Mouse (Mus musculus) MEL (cell line): ENCODE results near the gene Bub1b. TPM values are rescaled to one million over a fixed set of nuclear protein-coding genes. Genes with fewer than 3 reads are reported as not detected.

ENCODE experiments used
- DNase-seq: peaks from one replicate; pipeline ENCODE4 v3.0.0; 2011; ENCODE audit warnings: low read depth, low spot score
- H3K27ac ChIP-seq: 2 replicates; pipeline ENCODE4 v1.5.1; 2012; ENCODE audit warnings: low read depth, mild to moderate bottlenecking, control low read depth, low read length, moderate library complexity; ENCODE audit not compliant: control insufficient read depth
- H3K27me3 ChIP-seq, 2 experiments: fragments of 150-350 bp in 1 of 2; sonication (generic) in 1 of 2; 2 replicates each; pipeline ENCODE4 v1.6.1; 2012; ENCODE audit warnings: low read length in 2 of 2, mild to moderate bottlenecking in 2 of 2, improper control_type of control experiment in 1 of 2, moderate library complexity in 1 of 2; ENCODE audit not compliant: insufficient read depth in 2 of 2, control insufficient read depth in 1 of 2
- H3K36me3 ChIP-seq, 2 experiments: 2 replicates each; pipeline ENCODE4 v1.6.1; 2012 to 2014; ENCODE audit warnings: low read length in 2 of 2, improper control_type of control experiment in 1 of 2, inconsistent platforms in 1 of 2, mild to moderate bottlenecking in 1 of 2; ENCODE audit not compliant: insufficient read depth in 2 of 2, control insufficient read depth in 1 of 2
- H3K4me1 ChIP-seq, 2 experiments: fragments of 150-350 bp in 1 of 2; sonication (generic) in 1 of 2; 2 replicates each; pipeline ENCODE4 v1.6.1; 2012; ENCODE audit warnings: low read length in 2 of 2, improper control_type of control experiment in 1 of 2, mild to moderate bottlenecking in 1 of 2; ENCODE audit not compliant: insufficient read depth in 2 of 2, control insufficient read depth in 1 of 2
- H3K4me3 ChIP-seq, 2 experiments: fragments of 150-350 bp in 1 of 2; sonication (generic) in 1 of 2; 2 replicates each; pipeline ENCODE4 v1.5.1; 2012; ENCODE audit warnings: low read depth in 2 of 2, low read length in 2 of 2, mild to moderate bottlenecking in 2 of 2, moderate library complexity in 2 of 2, control low read depth in 1 of 2, improper control_type of control experiment in 1 of 2; ENCODE audit not compliant: control insufficient read depth in 1 of 2, insufficient read depth in 1 of 2
- H3K79me2 ChIP-seq: 2 replicates; pipeline ENCODE4 v1.6.1; 2012; ENCODE audit warnings: mild to moderate bottlenecking, low read length, moderate library complexity; ENCODE audit not compliant: control insufficient read depth, poor library complexity, insufficient read depth
- H3K9ac ChIP-seq: 2 replicates; pipeline ENCODE4 v1.6.1; 2012; ENCODE audit warnings: low read depth, mild to moderate bottlenecking, control low read depth, low read length, moderate library complexity; ENCODE audit not compliant: control insufficient read depth, poor library complexity, severe bottlenecking
- H3K9me3 ChIP-seq: fragments of 150-350 bp; sonication (generic); replicated peaks from 2 replicates; pipeline ENCODE4 v1.6.1; 2012; ENCODE audit warnings: mild to moderate bottlenecking, low read length, improper control_type of control experiment, moderate library complexity; ENCODE audit not compliant: insufficient read depth
- BHLHE40 ChIP-seq: IDR thresholded peaks from 2 replicates; pipeline ENCODE4 v1.6.1; 2012; ENCODE audit warnings: low read depth, mild to moderate bottlenecking, inconsistent platforms, low read length, improper control_type of control experiment, borderline replicate concordance
- CHD1 ChIP-seq: IDR thresholded peaks from 2 replicates; pipeline ENCODE4 v1.6.1; 2012; ENCODE audit warnings: low read depth, mild to moderate bottlenecking, inconsistent platforms, low read length, improper control_type of control experiment
- CHD2 ChIP-seq: IDR thresholded peaks from 2 replicates; pipeline ENCODE4 v1.6.1; 2011; ENCODE audit warnings: low read length, improper control_type of control experiment
- E2F4 ChIP-seq: IDR thresholded peaks from 2 replicates; pipeline ENCODE4 v1.6.1; 2011; ENCODE audit warnings: low read depth, low read length, improper control_type of control experiment, borderline replicate concordance
- ELF1 ChIP-seq: IDR thresholded peaks from 2 replicates; pipeline ENCODE4 v1.6.1; 2014; ENCODE audit warnings: low read depth, mild to moderate bottlenecking, inconsistent platforms, low read length, improper control_type of control experiment, moderate library complexity
- ETS1 ChIP-seq: IDR thresholded peaks from 2 replicates; pipeline ENCODE4 v1.6.1; 2012; ENCODE audit warnings: low read depth, mild to moderate bottlenecking, inconsistent platforms, low read length, improper control_type of control experiment, moderate library complexity
- GATA1 ChIP-seq: IDR thresholded peaks from 2 replicates; pipeline ENCODE4 v1.6.1; 2011; ENCODE audit warnings: low read depth, low read length, improper control_type of control experiment
- HCFC1 ChIP-seq: IDR thresholded peaks from 2 replicates; pipeline ENCODE4 v1.6.1; 2012; ENCODE audit warnings: low read depth, mild to moderate bottlenecking, inconsistent platforms, low read length, improper control_type of control experiment, moderate library complexity
- JUND ChIP-seq: IDR thresholded peaks from 2 replicates; pipeline ENCODE4 v1.6.1; 2011; ENCODE audit warnings: low read depth, mild to moderate bottlenecking, improper control_type of control experiment, low read length
- MAFK ChIP-seq: IDR thresholded peaks from 2 replicates; pipeline ENCODE4 v1.6.1; 2011; ENCODE audit warnings: low read depth, mild to moderate bottlenecking, low read length, improper control_type of control experiment, borderline replicate concordance
- MAX ChIP-seq: IDR thresholded peaks from 2 replicates; pipeline ENCODE4 v1.6.1; 2011; ENCODE audit warnings: low read length, improper control_type of control experiment
- MAZ ChIP-seq: IDR thresholded peaks from 2 replicates; pipeline ENCODE4 v1.6.1; 2012; ENCODE audit warnings: low read depth, mild to moderate bottlenecking, inconsistent platforms, low read length, improper control_type of control experiment
- MXI1 ChIP-seq: IDR thresholded peaks from 2 replicates; pipeline ENCODE4 v1.6.1; 2011; ENCODE audit warnings: mild to moderate bottlenecking, low read depth, low read length, improper control_type of control experiment
- POLR2A ChIP-seq, 2 experiments: IDR thresholded peaks; 2 replicates each; pipeline ENCODE4 v1.6.1; 2011 to 2012; ENCODE audit warnings: low read length in 2 of 2, mild to moderate bottlenecking in 2 of 2, control low read depth in 1 of 2, improper control_type of control experiment in 1 of 2, low read depth in 1 of 2, moderate library complexity in 1 of 2; ENCODE audit not compliant: control insufficient read depth in 1 of 2, insufficient read depth in 1 of 2, poor library complexity in 1 of 2
- POLR2AphosphoS5 ChIP-seq: IDR thresholded peaks from 2 replicates; pipeline ENCODE4 v1.6.1; 2012; ENCODE audit warnings: low read depth, borderline replicate concordance, mild to moderate bottlenecking, inconsistent platforms, low read length, moderate library complexity, mixed read lengths
- RCOR1 ChIP-seq: IDR thresholded peaks from 2 replicates; pipeline ENCODE4 v1.6.1; 2012; ENCODE audit warnings: low read depth, mild to moderate bottlenecking, inconsistent platforms, low read length, improper control_type of control experiment
- TAL1 ChIP-seq: IDR thresholded peaks from 2 replicates; pipeline ENCODE4 v1.6.1; 2012; ENCODE audit warnings: mild to moderate bottlenecking, inconsistent platforms, low read length, moderate library complexity, mixed read lengths
- TCF12 ChIP-seq: IDR thresholded peaks from 2 replicates; pipeline ENCODE4 v1.6.1; 2014; ENCODE audit warnings: low read depth, mild to moderate bottlenecking, inconsistent platforms, low read length, improper control_type of control experiment, moderate library complexity
- ZMIZ1 ChIP-seq: IDR thresholded peaks from 2 replicates; pipeline ENCODE4 v1.6.1; 2012; ENCODE audit warnings: low read depth, mild to moderate bottlenecking, inconsistent platforms, low read length, improper control_type of control experiment, moderate library complexity
- polyA plus RNA-seq, 2 experiments: library from polyadenylated mRNA; stranded (reverse) in 1 of 2; unstranded in 1 of 2; fragments of >175 nt in 1 of 2; fragments of >200 nt in 1 of 2; gene quantifications; 2 replicates each; pipeline versions ENCODE4 v1.2.1 to v1.2.4; 2012; ENCODE audit warnings: low replicate concordance in 2 of 2, low read depth in 1 of 2; ENCODE audit not compliant: insufficient read length in 2 of 2, insufficient read depth in 1 of 2, missing spikeins in 1 of 2
- total RNA-seq: library from RNA; depleted of rRNA; stranded (reverse); fragments of 300-350 nt; gene quantifications from 2 replicates; pipeline ENCODE4 v1.2.3, GENCODE M21; 2012

Gene Bub1b
- total and polyA plus RNA-seq, 3 experiments: 87.5 to 120 TPM; not detected in 1

DNA sequence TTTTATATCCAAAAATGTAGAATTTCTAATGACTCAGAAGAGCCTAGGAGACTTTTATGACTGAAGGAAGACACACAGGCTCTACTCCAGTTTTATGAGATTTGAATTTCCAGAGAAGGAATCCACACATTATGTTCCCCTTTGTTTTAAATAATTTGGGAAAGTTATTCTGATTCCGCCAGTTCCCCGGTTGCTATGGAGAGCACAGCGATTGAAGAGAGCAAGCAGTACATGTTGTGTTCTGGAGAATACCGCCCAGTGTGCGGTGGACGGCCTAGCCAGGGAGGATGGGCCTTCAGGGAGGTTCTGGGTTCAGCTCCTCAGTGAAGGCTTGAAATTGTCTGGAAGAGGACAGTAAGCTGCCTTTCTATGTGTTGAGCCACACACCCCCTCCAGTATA lies 31.3 kb downstream of the Bub1b start:
- Histone ChIP-seq H3K4me3 (no peak overlapping the region), H3K4me1 (no peaks in the 10 kb centered on the region), H3K27me3 (no peaks in the 10 kb centered on the region), H3K9me3 (no peaks in the 10 kb centered on the region), H3K79me2 (no peaks in the 10 kb centered on the region), H3K27ac (no peak overlapping the region), H3K36me3 (peaks cover 0 to 43% of the 10 kb centered on the region in 2 experiments; a peak in 2 of 4 replicates)
- DNase-seq: no peak
- TF ChIP-seq MXI1: no peak
- no peak for TF ChIP-seq TCF12
- no peak for TF ChIP-seq JUND
- no peak for TF ChIP-seq ELF1
- no peak for TF ChIP-seq POLR2AphosphoS5
- TF ChIP-seq MAX: no peak
- no peak for TF ChIP-seq RCOR1
- no peak for TF ChIP-seq HCFC1
- TF ChIP-seq, all 39 proteins: peak for 0
- H3K9ac ChIP-seq: no peak overlapping the region

DNA sequence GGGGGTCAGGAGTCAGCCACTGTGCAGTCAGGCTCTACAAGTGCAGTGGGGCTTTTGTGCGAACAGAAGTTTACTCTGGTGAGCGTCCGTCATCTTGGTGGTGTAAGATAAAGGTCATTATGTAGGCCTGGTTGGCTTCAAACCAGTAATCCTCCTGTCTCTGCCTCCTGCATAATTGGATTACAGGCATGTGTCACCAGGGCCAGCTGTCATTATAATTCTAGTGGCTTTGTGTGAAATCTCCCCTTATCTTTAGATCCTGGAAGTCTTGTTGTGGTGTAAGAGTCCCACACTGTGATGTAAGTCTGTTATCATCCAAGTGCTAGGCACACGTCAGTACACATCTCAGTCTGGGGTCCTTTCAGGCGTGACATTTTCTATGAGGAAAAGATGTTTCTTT lies 35.4 kb downstream of the Bub1b start:
- Histone ChIP-seq H3K27me3 (no peaks in the 10 kb centered on the region), H3K27ac (no peak overlapping the region), H3K4me1 (no peaks in the 10 kb centered on the region), H3K4me3 (no peak overlapping the region), H3K9ac (no peak overlapping the region), H3K36me3 (peaks cover 0 to 42% of the 10 kb centered on the region in 2 experiments; a peak in 2 of 4 replicates), H3K79me2 (no peaks in the 10 kb centered on the region), H3K9me3 (no peaks in the 10 kb centered on the region)
- DNase-seq: peak; percentile 12
- TF ChIP-seq RCOR1 (no peak), CHD2 (no peak), BHLHE40 (no peak), MAZ (no peak), MAFK (no peak), CHD1 (no peak), TAL1 (no peak), GATA1 (no peak), ETS1 (no peak), E2F4 (no peak), ELF1 (no peak), TCF12 (no peak), POLR2A (IDR thresholded peaks at IDR 0.05; ENCODE audit: control insufficient read depth in 1 of 2, insufficient read depth in 1 of 2, low read depth in 1 of 2, low read length in 2 of 2, poor library complexity in 1 of 2) (no peak), HCFC1 (no peak), ZMIZ1 (no peak)
